Mouse (Mus musculus) liver, adult 2 months (tissue): ENCODE data around the gene Ipo13. TPM values are rescaled to one million over a fixed set of nuclear protein-coding genes. Genes with fewer than 3 reads are reported as not detected.

Source experiments
- DNase-seq: peaks from one replicate; pipeline ENCODE4 v3.0.0-alpha.2; 2011; ENCODE audit warnings: low read depth, low spot score; ENCODE audit errors: extremely low read depth
- H3K27ac ChIP-seq: fragments of 200-500 bp; replicated peaks from 2 replicates; pipeline ENCODE4 v1.5.1; 2012; ENCODE audit warnings: low read depth, mild to moderate bottlenecking, control low read depth, inconsistent platforms, low read length; ENCODE audit not compliant: insufficient read depth
- H3K27me3 ChIP-seq: fragments of 200-500 bp; 2 replicates; pipeline ENCODE4 v1.6.1; 2012; ENCODE audit warnings: mild to moderate bottlenecking, moderate library complexity, low read length, inconsistent platforms; ENCODE audit not compliant: control insufficient read depth, insufficient read depth
- H3K36me3 ChIP-seq: fragments of 200-500 bp; 2 replicates; pipeline ENCODE4 v1.6.1; 2012; ENCODE audit warnings: low read length, inconsistent platforms; ENCODE audit not compliant: control insufficient read depth, insufficient read depth
- H3K4me1 ChIP-seq: fragments of 200-500 bp; 2 replicates; pipeline ENCODE4 v1.6.1; 2011; ENCODE audit warnings: low read length; ENCODE audit not compliant: control insufficient read depth, insufficient read depth
- H3K4me3 ChIP-seq: fragments of 200-500 bp; 2 replicates; pipeline ENCODE4 v1.5.1; 2011; ENCODE audit warnings: low read depth, mild to moderate bottlenecking, control low read depth, low read length, moderate library complexity; ENCODE audit not compliant: insufficient read depth
- H3K79me2 ChIP-seq: fragments of 200-500 bp; 2 replicates; pipeline ENCODE4 v1.6.1; 2012; ENCODE audit warnings: inconsistent platforms, mild to moderate bottlenecking, low read length, moderate library complexity; ENCODE audit not compliant: control insufficient read depth, insufficient read depth
- H3K9ac ChIP-seq: fragments of 200-500 bp; 2 replicates; pipeline ENCODE4 v1.6.1; 2012; ENCODE audit warnings: low read depth, mild to moderate bottlenecking, control low read depth, inconsistent platforms, low read length
- CTCF ChIP-seq: fragments of 200-500 bp; IDR thresholded peaks from 2 replicates; pipeline ENCODE4 v1.5.1; 2011; ENCODE audit warnings: low read depth, low read length, control low read depth
- POLR2A ChIP-seq: fragments of 200-500 bp; IDR thresholded peaks from 2 replicates; pipeline ENCODE4 v1.6.1; 2011; ENCODE audit warnings: low read length, control low read depth; ENCODE audit not compliant: insufficient read depth; ENCODE audit errors: extremely low read depth
- WGBS: fragments of 180-500 bp; shearing (Covaris S2); methylation state at CpG from one replicate; pipeline ENCODE4 v1.1.7; 2018; 5-methylcytosine and 5-hydroxymethylcytosine counted together
- polyA plus RNA-seq: library from polyadenylated mRNA; depleted of rRNA; stranded (reverse); fragments of >200 nt; gene quantifications from 2 replicates; pipeline ENCODE4 v1.2.3, GENCODE M21; 2012
- total RNA-seq: library from RNA; depleted of rRNA; stranded (reverse); fragments of >200 nt; gene quantifications from 2 replicates; pipeline ENCODE4 v1.2.3, GENCODE M21; 2014

Gene Ipo13
- total and polyA plus RNA-seq, 2 experiments: 3.5 to 23.5 TPM

DNA sequence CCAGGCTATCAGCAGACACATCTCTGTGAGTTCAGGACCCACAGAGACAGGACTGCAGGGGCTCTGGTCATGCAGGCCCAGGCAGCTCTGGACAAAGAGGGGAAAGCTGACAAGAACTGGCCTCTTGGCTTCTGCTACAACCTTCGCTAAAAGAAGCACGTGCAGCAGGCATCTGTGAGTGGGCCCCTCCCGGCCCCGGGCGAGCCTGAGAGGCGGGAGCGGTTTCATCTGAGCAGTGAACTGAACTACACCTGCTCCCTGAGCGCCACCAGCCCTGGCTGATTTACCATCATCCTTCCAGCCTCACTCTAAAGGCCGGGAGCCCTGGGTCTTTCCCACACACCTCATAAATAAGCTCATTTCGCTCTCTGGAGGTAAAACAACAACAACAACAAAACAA, 36.5 kb downstream of the Ipo13 start:
- Histone ChIP-seq H3K9ac (no peak overlapping the region), H3K4me3 (no peak overlapping the region), H3K79me2 (no peaks in the 10 kb centered on the region), H3K27ac (no peak overlapping the region), H3K27me3 (no peaks in the 10 kb centered on the region), H3K4me1 (no peaks in the 10 kb centered on the region), H3K36me3 (no peaks in the 10 kb centered on the region)
- no peak for DNase-seq
- TF ChIP-seq POLR2A (no peak), CTCF (no peak)
- 80% methylated on average over 10 of the region's 10 CpGs for WGBS

DNA sequence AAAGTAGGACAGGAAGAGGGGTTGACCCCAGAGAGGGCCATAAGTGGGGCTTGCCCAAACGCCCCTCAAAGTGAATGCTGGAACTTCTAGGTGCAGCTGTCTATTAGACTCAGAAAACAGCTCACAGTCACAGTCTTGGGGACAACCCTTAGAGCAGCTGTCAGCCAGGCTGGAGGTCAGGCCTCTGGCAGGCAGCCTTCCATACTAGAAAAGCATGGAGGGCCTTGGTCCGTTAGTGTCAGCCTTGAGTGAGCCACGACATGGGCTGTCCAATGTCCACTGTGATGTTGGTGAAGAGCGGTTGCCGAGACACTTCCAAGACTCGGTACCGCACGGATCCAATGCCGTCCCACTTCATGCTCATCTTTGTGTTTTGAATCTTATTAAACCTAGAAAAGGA, 41.2 kb downstream of the Ipo13 start:
- no peaks in the 10 kb centered on the region for H3K79me2 ChIP-seq
- no peaks in the 10 kb centered on the region for H3K4me1 ChIP-seq
- TF ChIP-seq POLR2A: no peak
- TF ChIP-seq CTCF: no peak
- WGBS: 94% methylated on average over 9 of the region's 9 CpGs
- H3K27me3 ChIP-seq: no peaks in the 10 kb centered on the region
- no peak overlapping the region for H3K27ac ChIP-seq
- no peak for DNase-seq
- no peak overlapping the region for H3K4me3 ChIP-seq
- no peak overlapping the region for H3K9ac ChIP-seq
- no peaks in the 10 kb centered on the region for H3K36me3 ChIP-seq

DNA sequence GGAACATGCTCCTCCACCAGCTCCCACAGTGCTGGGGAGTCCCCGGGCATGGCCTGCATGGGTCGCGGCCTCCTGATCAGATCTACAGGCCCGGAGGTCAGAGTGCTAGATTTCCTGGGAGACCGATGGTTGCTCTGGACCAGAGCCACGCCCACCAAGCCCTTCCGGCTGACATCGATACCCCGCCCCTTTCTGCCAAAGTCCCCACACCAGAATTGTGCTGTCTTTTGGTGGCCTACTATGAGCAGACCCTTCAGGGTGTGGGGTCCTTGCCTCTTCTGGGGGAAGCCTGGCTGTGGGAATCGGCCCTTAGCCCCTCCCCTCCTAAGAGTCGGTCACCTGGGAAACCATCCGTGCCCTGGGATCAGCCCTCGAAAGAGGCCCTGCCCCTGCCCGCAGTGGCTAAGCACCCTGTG, 42.3 kb downstream of the Ipo13 start, which contains the start of gene Ccdc24:
Gene Ccdc24, minus strand, starts transcription at position 87 of the 416 bp plus-strand sequence.
- no peaks in the 10 kb centered on the region for H3K4me1 ChIP-seq
- no peak for TF ChIP-seq CTCF
- TF ChIP-seq POLR2A: no peak
- H3K27ac ChIP-seq: no peak within 1 kb of the TSS
- H3K27me3 ChIP-seq: no peaks in the 10 kb centered on the region
- no peak within 1 kb of the TSS for H3K9ac ChIP-seq
- 10% methylated on average over 14 of the region's 14 CpGs for WGBS
- H3K79me2 ChIP-seq: no peaks in the 10 kb centered on the region
- no peaks in the 10 kb centered on the region for H3K36me3 ChIP-seq
- H3K4me3 ChIP-seq: no peak within 1 kb of the TSS
- peak; percentile 35 for DNase-seq

GRCm38 (mm10) chr4:117871787-117872186, 43.0 kb downstream of the Ipo13 start:
- Histone ChIP-seq H3K4me3 (no peak overlapping the region), H3K79me2 (no peaks in the 10 kb centered on the region), H3K9ac (no peak overlapping the region), H3K36me3 (no peaks in the 10 kb centered on the region), H3K27ac (no peak overlapping the region), H3K27me3 (no peaks in the 10 kb centered on the region), H3K4me1 (no peaks in the 10 kb centered on the region)
- no peak for DNase-seq
- WGBS: 84% methylated on average over 7 of the region's 7 CpGs
- TF ChIP-seq POLR2A (no peak), CTCF (no peak)

DNA sequence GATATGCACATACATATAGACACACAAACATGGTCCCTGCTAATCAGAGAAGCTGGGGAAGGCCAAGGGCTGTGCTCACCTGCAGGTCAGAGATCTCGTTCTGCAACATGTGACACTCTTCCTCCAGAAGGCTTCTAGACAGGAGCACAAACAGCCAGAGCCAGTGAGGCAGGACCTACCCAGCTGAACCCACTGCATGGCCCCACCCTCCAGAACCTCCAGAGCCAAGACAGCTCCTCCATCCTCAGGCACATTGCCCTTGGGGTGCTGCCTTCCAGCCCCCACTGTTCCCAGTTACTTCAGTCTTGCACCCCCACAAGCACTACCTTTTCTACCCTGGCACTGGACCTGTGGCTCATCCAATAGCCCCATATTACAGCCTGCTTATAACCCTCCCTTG, 44.4 kb downstream of the Ipo13 start:
- H3K4me1 ChIP-seq: no peaks in the 10 kb centered on the region
- no peak for DNase-seq

GRCm38 (mm10) chr4:117869317-117869716, 45.5 kb downstream of the Ipo13 start:
- no peak overlapping the region for H3K27ac ChIP-seq
- 81% methylated on average over 9 of the region's 9 CpGs for WGBS
- H3K4me3 ChIP-seq: no peak overlapping the region
- no peaks in the 10 kb centered on the region for H3K27me3 ChIP-seq
- H3K4me1 ChIP-seq: no peaks in the 10 kb centered on the region
- no peaks in the 10 kb centered on the region for H3K79me2 ChIP-seq
- no peak for DNase-seq
- H3K36me3 ChIP-seq: no peaks in the 10 kb centered on the region
- TF ChIP-seq POLR2A: no peak
- TF ChIP-seq CTCF: no peak
- no peak overlapping the region for H3K9ac ChIP-seq

More for the DNA sequence above, 44.4 kb downstream of the Ipo13 start:
- no peaks in the 10 kb centered on the region for H3K36me3 ChIP-seq
- no peaks in the 10 kb centered on the region for H3K79me2 ChIP-seq
- WGBS: 56% methylated on average over 1 of the region's 1 CpGs
- H3K4me3 ChIP-seq: no peak overlapping the region
- H3K27ac ChIP-seq: no peak overlapping the region
- H3K9ac ChIP-seq: no peak overlapping the region
- TF ChIP-seq CTCF (no peak), POLR2A (no peak)
- H3K27me3 ChIP-seq: no peaks in the 10 kb centered on the region
